Mouse (Mus musculus) brain, embryonic 14.5 days (tissue): ENCODE measurements at regions not wholly inside any gene's neighbourhood (a gene's known extent, or its start where the extent isn't known, plus 50 kb on each side); places are given as distances from the start of the nearest gene placed in this dataset.

Experiments
- CTCF ChIP-seq: fragments of 200-500 bp; IDR thresholded peaks from 2 replicates; pipeline ENCODE4 v1.5.1; 2012; ENCODE audit warnings: inconsistent platforms, mild to moderate bottlenecking, moderate library complexity, borderline replicate concordance; ENCODE audit not compliant: insufficient read depth, insufficient read length; ENCODE audit errors: extremely low read depth
- POLR2A ChIP-seq: fragments of 200-500 bp; IDR thresholded peaks from 2 replicates; pipeline ENCODE4 v1.6.1; 2012; ENCODE audit warnings: mild to moderate bottlenecking, inconsistent platforms, borderline replicate concordance; ENCODE audit not compliant: poor library complexity, insufficient read depth, insufficient read length, severe bottlenecking; ENCODE audit errors: extremely low read depth

GRCm38 (mm10) chr13:111994862-111995490 lies 186.2 kb upstream of the Map3k1 start:
- TF ChIP-seq CTCF (no peak), POLR2A (no peak)
